Mouse (Mus musculus) left cerebral cortex, adult 9 months (tissue): ENCODE data around the gene Ehd1.

Experiments used
- DNase-seq, 2 experiments: peaks; one replicate each; pipeline ENCODE4 v3.0.0; 2022; ENCODE audit warnings: low spot score in 2 of 2

The Ehd1 gene

DNA sequence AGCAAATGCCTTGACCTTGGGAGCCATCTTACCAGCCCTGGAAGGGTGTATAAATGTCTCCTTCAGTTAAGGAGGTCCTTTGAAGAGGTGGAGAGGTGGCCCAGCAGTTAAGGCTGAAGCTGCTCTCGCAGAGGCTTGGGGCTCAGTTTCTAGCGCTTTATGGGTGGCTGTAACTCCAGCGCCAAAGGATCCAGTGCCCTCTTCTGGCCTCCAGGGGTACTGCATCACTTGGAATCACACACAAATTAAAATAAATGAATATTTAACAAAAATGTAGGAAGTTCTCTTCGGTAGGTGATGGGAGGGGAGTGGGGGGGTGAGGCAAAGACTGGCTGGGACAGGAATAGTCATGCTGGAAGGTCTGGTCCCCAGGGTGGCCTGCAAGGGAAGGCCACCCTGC is 15.6 kb upstream of the Ehd1 start:
- DNase-seq, result no peak

DNA sequence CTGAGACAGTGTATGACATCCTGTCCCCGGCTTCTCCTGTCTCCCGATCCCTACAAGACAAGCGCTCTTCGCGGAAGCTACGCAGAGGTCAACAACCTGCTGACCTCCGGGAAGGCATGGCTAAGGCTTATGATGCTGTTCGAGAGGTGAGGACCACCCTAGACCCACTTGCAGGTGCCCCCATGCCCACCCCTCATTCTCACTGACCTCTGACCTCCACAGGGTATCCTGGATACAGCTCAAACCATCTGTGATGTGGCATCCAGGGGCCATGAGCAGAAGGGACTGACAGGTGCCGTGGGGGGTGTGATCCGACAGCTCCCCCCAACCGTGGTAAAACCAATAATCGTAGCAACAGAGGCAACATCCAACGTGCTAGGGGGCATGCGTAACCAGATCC is 15.1 kb upstream of the Ehd1 start:
- DNase-seq, result no peak

DNA sequence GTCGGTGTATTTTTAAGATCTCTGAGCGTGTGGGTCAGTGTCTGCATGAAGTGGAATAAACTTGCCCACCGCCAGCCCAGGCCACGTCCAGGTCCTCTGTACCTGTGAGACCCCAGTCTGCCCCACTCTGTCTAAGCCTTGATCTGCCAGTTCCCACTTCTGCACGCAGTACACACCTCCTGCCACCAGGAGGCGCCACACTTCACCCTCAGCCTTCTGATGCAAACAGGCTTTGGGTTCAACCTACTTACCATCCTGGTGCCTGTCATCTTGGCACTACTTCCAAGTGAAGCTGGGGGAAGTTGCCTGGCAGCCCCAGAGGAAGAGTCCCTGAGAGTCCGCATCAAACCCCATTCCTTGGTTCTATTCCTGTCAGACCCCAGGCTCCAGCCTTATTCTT is 14.3 kb upstream of the Ehd1 start:
- peak in 1 of 2 experiments; percentile 63 for DNase-seq

DNA sequence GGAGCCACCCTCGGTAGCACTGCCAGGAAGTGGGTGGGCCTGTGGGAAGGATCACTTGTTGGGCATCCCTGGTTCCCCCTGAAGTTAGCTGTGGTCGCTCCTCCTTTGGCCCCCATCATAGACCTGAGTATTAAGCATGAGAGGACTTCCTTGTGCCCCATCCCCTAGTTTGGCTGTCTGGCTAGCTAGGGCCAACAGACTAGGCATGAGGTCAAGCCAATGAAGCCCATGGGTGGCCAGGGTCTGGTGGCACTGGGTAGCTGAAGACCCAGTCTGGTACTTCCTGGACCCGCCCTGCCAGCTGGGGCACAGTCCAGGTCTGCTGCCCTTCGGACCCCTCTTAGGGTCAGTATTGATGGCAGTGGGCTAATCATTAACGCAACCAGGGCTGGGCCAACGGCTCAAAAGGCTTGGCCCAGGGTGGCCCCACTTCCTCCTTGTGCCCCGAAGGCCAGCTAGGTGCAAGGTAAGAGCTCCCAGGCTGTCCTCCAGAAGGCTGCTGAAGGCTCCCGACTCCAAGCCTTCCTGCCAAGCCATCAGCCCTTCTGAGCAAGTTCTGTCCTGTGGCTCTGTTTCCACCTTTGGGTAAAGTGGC is 13.6 kb upstream of the Ehd1 start:
- DNase-seq, result no peak

DNA sequence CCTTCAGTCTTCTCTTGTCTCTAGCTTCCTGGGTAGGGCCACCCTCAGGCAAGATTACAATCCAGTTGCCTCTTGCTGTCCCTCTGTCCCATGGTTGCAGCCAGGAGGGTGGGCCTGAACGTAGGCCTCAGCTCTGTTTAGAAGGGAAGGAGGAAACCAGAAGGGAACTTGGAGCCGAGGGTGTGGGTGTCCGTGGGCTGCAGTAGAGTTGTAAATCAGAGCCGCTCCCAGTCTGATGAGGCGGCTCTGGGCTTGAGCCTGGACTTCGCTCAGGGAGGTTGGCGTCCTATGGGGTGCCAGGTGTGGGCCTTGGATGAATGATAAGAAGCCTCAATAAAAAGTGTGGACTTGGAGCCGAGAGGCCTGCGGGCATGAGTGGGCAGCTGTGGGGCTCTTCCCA is 12.3 kb upstream of the Ehd1 start:
- peak in 1 of 2 experiments; percentile 39 for DNase-seq

DNA sequence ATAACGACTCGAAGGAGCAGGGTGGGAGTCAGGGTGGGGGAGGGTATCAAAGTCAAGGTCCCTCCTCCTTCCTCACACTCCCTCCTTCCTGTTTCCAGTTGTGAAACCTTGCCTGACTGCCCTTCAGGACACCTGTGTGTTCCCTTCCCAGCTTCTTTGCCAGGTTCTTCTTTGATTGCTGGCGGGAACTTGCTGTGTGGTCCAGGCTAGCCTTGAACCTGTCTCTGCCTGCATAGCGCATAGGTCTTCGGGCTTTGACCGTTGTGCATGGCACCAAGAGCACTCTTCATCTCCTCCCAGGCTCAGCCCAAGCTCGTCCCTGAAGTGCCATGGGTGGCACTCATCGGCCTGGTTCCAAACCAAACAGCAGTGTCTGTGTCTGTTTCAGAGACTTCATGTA is 11.6 kb upstream of the Ehd1 start:
- no peak for DNase-seq

DNA sequence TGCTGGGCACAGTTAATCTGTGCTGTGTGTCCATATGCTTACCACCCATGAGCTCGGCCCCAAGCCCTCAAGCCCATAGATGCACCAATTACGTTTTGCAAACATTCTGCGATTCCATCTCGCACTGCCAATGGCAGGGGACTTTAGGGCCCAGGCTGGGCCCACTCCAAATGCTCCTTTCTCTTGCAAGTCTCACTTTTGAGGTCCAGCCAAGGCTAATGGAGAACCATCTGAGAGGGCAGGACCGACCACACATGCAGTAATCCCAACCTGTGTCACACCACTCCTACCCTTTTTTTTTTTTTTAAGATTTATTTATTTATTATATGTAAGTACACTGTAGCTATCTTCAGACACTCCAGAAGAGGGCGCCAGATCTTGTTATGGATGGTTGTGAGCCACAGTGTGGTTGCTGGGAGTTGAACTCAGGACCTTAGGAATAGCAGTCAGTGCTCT is 10.8 kb upstream of the Ehd1 start:
- DNase-seq, result no peak

DNA sequence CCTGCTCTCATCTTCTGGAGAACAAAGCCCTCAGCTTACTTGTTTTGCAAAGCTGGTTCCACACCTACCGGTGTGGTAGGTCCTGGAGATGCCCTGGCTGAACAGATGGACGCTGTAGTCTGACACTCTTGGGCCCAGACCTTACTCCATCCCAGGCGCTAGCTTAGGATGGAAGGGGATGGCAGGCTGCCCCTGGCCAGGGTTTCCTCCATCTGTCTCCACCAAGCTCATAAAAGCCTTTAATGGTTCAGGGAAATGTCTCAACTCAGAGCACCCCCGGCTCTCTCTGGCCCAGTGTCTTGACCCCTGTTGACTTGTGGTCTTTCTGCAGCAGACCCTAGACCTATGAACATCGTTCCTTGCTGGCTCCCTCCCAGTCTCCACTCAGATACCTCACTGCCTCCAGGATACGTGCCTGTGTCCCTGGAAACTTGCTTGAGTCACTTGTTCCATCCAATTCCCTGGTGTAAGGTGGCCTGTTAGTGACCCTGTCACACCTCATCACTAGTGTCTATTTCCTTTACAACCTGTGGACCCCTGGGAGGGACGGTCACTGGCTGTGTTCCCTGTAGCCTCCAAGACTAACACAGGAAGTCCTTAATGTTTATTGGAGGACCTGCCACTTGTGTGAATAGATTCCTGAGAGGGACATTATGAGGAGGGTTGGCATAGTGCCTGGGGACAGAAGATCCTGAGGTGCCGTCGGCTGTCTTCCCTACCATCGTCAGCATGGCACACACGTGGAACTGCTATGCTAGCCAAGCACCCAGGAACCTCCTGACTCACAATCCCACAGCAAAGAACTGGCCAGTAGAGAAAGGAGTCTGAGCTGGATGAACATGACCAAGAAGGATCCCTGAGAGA is 9.0 kb upstream of the Ehd1 start:
- no peak for DNase-seq

DNA sequence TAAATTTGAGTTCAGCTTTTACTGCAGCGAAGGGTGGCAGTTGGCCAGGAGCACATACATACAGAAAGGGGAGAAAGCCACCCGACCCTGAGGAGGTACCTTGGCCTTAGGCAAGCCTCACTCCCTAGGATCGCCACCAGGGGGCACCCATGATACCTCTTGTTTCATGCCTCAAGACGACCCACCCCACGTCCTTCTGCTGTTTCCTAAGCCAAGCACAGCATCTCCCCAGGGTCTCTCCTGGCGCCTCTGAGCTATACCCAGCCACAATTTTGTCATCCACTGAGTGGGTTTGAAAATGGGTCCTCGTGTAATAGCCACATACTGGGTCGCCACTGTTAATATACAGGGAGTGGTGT is 8.4 kb upstream of the Ehd1 start:
- DNase-seq, result peak in 1 of 2 experiments; percentile 88

DNA sequence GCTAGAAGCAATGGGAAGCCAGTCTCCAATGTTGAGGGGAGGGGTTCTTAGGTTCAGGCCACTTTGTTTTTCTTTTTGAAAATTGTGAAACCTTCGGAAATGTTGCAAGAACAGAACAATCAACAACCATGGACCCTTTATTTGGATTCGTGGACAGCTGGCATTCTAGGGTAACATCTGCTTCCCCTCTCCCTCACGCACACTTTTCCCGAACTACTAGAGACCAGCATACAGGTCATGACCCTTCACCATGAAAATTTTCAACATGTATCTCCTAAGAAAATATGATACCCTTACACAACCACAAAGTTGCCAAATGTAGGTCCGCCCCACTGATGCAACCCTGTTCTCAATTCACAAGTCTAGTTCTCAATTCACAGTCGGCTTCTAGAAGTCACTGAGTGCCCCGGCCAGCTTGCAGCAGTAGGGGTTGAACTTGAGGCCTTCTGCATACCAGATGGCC is 7.8 kb upstream of the Ehd1 start:
- no peak for DNase-seq

DNA sequence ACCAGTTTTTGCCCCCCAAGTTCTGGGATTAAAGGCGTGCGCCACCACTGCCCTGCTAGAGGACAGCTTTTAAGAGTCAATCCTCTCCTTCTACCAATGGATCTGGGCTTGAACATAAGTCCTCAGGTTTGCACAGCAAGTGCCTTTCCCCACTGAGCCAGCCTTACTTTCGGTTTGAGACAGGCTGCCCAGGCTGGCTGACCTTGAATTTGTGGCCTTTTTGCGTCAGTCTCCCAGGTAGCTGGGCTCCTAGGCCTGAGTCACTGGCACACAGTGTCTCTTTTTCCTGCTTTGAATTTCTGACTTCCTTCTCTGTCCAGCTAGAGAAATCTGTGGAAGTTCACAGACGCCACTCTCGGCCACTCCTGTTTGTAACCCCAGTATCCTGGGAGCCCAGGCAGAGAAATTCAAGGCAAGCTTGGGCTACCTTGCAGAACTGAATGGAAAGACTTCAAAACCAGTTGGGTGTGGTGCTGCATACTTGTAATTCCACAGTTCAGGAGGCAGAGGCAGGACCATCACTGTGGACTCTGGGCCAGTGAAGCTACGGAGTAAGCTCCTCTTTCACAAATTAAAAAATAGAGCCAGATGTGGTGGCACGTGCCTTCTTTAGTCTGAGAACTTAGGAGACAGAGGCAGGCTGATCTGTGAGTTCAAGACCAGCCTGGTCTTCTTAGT is 6.6 kb upstream of the Ehd1 start:
- DNase-seq, result no peak

DNA sequence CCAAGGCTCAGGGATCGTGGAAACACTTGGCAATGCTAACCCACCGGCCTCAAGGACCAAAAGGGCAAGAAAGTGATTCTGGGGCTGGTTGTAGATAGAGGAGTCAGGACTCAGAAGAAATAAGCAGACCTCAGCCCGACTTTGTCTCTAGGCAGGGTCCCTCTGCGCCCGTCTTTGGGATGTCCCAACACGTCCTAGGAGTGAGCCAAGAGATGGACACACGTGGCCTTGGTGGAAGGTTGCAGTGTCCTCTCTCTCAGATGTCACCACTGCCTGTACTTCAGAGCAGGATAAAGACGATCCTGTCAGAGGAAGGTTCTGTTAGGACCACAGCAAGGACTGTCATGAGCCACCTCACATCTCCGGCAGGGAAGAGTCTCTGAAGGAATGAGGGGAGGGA is 5.9 kb upstream of the Ehd1 start:
- DNase-seq, result no peak

DNA sequence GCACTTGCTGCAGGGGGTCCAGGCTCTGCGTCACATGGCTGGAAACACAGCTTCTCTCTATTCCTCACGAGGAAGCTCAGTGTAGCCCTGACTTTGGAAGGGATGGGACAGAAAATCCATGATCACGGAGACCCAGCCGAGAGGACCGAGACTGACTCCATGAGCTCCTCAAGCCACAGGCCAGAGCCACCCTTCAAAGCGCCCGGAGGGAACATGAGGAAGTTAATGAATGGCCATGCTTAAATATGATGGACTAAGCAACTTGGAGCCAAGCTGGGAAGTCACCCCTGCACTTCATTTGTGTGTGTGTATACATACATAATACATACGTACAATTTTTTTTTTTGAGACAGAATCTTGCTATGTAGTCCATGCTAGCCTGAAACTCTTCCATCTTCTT is 5.3 kb upstream of the Ehd1 start:
- no peak for DNase-seq

DNA sequence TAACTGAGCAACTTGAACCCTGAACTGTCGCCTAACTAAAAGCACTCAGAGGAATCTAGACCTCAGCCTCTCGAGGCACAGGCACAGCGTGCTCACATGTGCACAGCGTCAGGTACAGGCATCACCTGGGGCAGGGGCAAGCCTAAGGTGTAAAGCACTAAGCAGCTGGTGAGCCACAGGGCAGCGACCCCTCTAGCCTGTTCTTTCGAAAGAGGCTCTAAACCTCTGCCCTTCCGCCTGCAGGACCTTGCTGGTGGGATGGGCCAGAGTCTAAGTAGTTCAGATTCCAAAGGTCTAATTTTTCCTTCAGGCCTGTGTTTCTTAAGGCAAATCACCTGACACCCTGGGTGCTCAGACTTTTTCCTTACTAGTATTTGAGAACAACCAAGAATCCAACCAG is 4.5 kb upstream of the Ehd1 start:
- DNase-seq, result no peak

DNA sequence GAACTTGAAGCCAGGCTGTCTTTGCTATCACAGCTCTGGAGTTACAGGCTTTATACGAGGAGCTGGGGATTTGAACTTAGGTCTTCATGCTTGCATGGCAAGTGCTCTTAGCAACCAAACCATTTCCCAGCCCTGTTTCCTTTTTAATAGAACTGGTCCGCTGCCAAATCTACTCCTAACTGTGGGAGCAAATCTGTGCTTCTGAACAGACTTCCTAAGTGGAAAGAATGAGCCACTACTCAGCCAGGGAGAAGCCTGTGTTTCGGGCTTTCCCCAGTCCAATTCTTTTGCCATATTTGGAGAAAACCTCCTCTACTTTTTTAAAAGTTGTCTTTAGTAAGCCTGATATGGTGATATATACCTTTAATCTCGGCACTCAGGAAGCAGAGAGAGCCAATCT is 3.8 kb upstream of the Ehd1 start:
- peak in 1 of 2 experiments; percentile 41 for DNase-seq

DNA sequence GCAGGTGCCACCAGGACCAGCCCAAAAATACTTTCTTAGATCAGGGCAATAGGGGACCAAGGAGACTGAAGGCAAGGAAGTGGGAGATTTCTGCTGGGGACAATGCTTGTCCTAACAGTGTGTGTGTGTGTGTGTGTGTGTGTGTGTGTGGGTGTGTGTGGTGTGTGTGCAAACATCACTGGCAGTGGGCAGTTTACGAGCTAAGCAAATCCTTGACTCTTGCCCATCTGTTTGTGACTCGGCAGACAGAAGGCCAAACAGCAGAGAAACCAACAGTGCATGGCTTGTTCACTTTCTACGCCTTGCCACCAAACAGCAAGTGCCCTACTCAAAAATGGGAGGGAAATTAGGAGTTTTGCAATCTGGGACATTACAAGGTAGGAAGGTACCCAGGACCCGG is 2.9 kb upstream of the Ehd1 start:
- no peak for DNase-seq

DNA sequence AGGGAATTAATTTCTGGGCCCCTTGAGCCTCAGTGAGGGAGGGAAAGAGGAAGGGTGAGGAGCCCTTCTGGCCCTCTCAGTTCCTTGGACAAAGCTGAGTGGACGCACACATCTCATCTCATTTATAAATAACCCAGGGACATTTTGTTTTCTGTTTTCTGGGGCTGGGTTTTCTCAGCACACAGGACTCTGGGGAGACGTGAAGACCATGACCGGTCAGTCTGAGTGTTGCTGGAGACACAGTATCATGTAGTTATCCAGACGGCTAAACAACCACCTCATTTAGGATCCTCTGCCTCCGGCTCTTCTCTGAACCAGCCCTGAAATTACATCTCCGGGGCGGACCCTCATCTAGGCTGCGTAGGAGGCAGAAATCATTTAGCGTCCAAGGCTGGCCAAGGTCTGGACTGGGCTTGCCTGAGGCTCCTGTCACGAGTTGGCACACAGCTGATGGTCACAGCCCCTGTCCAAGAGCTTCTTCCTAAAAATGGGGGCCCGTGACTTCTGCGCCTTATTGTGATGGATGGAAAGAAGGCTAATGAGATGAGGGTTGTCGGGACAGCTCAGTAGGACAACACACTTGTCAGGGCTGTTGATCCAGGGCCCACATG is 2.4 kb upstream of the Ehd1 start:
- DNase-seq, result no peak

DNA sequence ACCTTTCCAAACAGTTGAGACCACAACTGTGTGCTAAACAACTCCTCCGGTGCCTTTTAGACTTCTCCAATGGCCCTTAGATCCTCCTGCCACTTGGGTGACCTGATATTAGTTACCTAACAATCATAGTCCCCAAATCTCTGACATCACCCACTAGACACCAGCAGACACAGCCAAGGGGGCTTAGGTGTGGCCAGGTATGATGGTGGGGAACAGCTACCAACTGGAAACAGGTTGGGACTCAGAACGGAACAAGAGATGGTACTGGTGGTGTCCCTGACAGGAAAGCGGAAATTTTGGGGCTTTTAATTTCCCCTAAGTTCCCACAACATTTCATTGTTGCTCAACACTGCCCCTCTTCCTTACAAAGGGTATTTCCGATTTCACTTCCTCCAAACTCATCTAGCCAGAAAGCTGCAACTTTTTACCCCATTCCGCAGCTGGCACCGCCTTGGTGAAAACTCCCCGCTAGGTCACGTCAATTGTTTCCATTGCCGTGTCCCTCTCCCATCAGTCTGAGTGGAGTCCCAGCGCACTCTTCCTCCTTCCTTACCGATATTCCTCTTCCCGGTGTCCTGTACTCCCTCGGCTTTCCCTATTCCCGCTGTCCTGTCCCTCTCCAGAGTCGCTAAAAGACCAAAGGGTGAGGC is 660 bp upstream of the Ehd1 start:
- no peak for DNase-seq

DNA sequence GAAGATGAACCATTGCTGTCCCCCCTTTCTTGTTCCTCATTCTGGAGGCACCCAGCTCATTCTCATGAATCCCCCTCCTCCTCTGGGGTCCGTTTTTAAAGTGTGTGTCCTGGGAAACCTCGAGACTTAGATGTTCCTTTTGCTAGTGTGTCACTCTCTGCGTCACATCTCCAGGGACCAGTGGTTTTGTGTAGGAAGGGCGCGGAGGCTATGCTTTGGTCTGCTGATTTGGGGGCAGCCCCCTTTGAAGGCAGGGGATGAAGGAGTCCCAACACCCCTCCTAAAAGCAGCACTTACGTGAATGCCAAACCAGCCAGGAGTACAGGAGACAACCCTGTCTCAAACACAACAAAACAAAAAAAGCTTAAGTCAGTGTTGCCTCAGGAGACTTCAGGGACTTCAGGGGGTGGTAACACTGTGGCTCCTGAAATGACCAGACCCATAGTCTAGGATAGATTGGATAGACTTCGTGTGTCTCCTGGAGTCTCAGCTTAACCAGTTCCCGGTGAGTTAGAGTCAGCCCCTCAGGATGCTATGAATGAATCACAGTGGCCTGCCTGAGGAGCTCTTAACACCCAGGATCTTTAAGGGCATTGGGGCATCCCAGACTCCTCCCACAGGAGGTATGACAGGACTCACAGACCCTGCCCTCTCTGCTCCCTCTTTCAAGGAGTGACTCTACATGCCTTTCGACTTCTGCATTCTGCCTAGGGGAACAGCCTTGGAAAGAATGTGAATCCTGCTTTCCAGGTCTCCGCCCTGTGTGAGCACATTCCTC is 1.3 kb downstream of the Ehd1 start:
- DNase-seq, result no peak

DNA sequence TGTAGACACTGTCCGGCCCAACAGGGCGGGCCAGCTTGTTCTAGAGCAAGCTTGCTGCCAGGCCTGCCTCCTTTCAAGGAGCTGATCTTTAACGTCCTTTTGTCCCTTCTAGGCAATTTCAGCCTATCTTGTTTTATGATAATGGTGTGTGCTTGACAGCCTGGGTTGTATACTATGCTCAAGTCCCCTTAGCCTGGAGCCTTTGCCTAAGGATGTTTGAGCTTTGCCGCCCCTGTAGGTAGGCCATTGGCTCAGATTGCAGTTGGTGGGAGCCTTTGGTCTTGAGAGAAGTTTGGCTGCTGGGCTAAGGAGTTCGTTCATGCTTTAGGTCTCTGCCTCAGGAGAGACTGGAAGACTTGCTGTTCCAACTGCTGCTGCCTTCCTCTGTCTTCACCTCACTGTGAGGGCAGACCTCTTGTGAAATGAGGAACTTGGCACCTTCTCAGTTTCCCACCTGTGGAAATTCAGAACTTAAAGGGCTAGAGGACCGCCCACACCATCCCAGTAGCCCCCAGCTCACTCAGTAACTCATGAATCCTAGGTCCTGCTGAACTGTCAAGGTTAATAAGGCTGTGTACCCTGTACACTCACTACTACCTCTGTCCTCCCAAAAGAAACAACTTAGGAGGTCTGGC is 2.0 kb downstream of the Ehd1 start:
- DNase-seq, result no peak
